Mouse (Mus musculus) liver, embryonic 16.5 days (tissue): ENCODE measurements at regions not wholly inside any gene's neighbourhood (a gene's known extent, or its start where the extent isn't known, plus 50 kb on each side); places are given as distances from the start of the nearest gene placed in this dataset.

Experiments used
- ATAC-seq: fragments of 200-750 bp; cut with Nextera tagmentation; 2 replicates; pipeline ENCODE4 v1.8.0; 2017; ENCODE audit warnings: low read depth, mild to moderate bottlenecking, moderate number of reproducible peaks, moderate library complexity
- H3K27ac ChIP-seq: fragments of 300-500 bp; sonication (generic); 2 replicates; pipeline ENCODE4 v1.5.1; 2014; ENCODE audit warnings: mild to moderate bottlenecking, low read length
- H3K27me3 ChIP-seq: fragments of 300-500 bp; sonication (generic); 2 replicates; pipeline ENCODE4 v1.6.1; 2014; ENCODE audit warnings: low read depth, low read length, mixed read lengths; ENCODE audit not compliant: control insufficient read depth, insufficient read depth
- H3K36me3 ChIP-seq: fragments of 300-500 bp; sonication (generic); 2 replicates; pipeline ENCODE4 v1.6.1; 2014; ENCODE audit warnings: mild to moderate bottlenecking; ENCODE audit not compliant: control insufficient read depth, insufficient read depth
- H3K4me1 ChIP-seq: fragments of 300-500 bp; sonication (generic); 2 replicates; pipeline ENCODE4 v1.6.1; 2014; ENCODE audit warnings: low read depth, low read length, mixed read lengths; ENCODE audit not compliant: control insufficient read depth
- H3K4me2 ChIP-seq: fragments of 300-500 bp; sonication (generic); 2 replicates; pipeline ENCODE4 v1.6.1; 2014; ENCODE audit warnings: low read depth, low read length, mixed read lengths
- H3K4me3 ChIP-seq: fragments of 300-500 bp; sonication (generic); 2 replicates; pipeline ENCODE4 v1.5.1; 2014; ENCODE audit warnings: low read depth, mild to moderate bottlenecking, low read length
- H3K9ac ChIP-seq: fragments of 300-500 bp; sonication (generic); 2 replicates; pipeline ENCODE4 v1.6.1; 2014; ENCODE audit warnings: low read depth, low read length
- H3K9me3 ChIP-seq: fragments of 300-500 bp; sonication (generic); replicated peaks from 2 replicates; pipeline ENCODE4 v1.6.1; 2016; ENCODE audit warnings: low read length; ENCODE audit not compliant: control insufficient read depth
- WGBS: fragments of 180-500 bp; shearing (Covaris S2); extraction: QIAGEN DNeasy Blood & Tissue Kit; methylation state at CpG from one replicate; pipeline ENCODE4 v1.1.7; 2014; ENCODE audit not compliant: insufficient replicate concordance; 5-methylcytosine and 5-hydroxymethylcytosine counted together

GRCm38 (mm10) chr5:45925879-45926410, 68.5 kb upstream of the Lcorl start:
- no peak overlapping the region for H3K4me2 ChIP-seq
- no peaks in the 10 kb centered on the region for H3K27me3 ChIP-seq
- H3K27ac ChIP-seq: no peak overlapping the region
- H3K4me1 ChIP-seq: no peaks in the 10 kb centered on the region
- no peaks in the 10 kb centered on the region for H3K9me3 ChIP-seq
- no peak overlapping the region for H3K9ac ChIP-seq
- WGBS: 9% methylated on average over 9 of the region's 9 CpGs
- ATAC-seq: 0 out of 2 replicates have a peak, but pooled peaks have one; percentile 3
- no peaks in the 10 kb centered on the region for H3K36me3 ChIP-seq
- no peak overlapping the region for H3K4me3 ChIP-seq

- 64% methylated on average over 3 of the region's 3 CpGs for WGBS
- Histone ChIP-seq H3K4me1 (no peaks in the 10 kb centered on the region), H3K36me3 (no peaks in the 10 kb centered on the region), H3K9ac (no peak overlapping the region), H3K27me3 (no peaks in the 10 kb centered on the region), H3K4me2 (no peak overlapping the region), H3K27ac (no peak overlapping the region), H3K4me3 (no peak overlapping the region), H3K9me3 (no peaks in the 10 kb centered on the region)
- peak; percentile 82 for ATAC-seq
Observed at GRCm38 (mm10) chr5:45923907-45924594, 66.6 kb upstream of the Lcorl start.
